Mouse (Mus musculus) cerebellum, postnatal 25 days (tissue): ENCODE results near the gene Sipa1.
A peak's percentile ranks its signal among the peaks of the same experiment; 100 is the strongest.

Experiments
- DNase-seq, 2 experiments: peaks; one replicate each; pipeline ENCODE4 v3.0.0; 2021; ENCODE audit warnings: mixed read lengths in 2 of 2

The Sipa1 gene

GRCm38 (mm10) chr19:5686437-5686836 is 22.9 kb upstream of the Sipa1 start:
- no peak for DNase-seq

GRCm38 (mm10) chr19:5685861-5686260 is 22.4 kb upstream of the Sipa1 start:
- no peak for DNase-seq

DNA sequence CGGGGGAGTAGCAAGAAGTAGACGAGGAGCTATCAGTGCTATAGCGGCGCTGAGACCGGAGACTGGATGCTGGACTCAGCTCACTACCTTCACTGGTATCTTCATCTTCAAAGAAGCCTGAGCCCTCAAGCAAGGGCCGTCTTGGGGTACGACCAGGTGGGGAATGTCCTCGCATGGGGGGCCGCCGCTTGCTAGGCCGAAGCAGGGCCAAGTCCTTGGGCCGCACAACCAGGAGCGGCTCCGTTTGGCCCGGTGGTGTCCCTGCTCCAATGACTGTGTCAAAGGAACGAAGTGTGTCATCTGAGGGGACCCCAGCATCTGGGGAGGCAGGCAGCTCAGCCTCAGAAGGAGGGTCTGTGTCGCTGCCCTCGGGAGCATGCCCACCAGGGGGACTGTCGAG is 21.9 kb upstream of the Sipa1 start:
- no peak for DNase-seq

DNA sequence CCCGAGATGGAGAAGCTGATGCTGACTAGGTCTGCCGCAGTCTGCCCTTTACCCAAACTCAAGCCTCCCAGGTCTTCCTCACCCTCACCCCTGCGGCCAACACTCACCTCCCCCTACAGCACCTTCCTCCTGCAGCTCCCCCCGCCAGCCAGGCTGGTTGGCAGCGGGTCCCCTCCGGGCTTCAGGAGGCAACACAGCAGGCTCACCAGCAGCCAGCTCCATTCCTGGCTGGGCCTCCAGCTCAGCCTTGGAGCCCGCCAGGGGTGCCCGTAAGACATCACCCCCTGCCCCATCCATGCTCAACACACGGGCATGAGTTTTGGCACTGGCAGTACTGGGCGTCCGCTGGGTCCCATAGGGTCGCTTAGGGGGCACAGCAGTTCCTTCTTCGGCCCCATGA is 21.5 kb upstream of the Sipa1 start:
- DNase-seq, result no peak

DNA sequence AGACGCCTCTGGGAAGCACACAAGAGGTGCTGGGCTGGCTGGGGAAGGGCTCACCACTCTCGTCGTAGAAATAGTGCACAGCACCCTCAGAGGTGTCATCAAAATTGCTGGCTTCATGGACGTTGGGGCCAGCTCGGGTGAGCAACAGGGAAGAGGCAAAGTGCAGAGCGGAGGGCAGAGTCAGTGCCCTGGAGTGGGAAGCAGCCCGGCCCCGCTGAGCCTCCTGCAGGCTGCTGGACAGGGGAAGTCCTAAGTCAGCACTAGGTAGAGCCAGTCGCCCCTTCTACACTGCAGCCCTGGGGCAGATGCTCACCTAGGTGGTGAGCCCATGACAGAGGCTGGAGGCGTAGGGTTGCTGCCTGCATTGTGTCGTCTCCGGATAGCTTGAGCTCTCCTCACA is 20.7 kb upstream of the Sipa1 start:
- no peak for DNase-seq

DNA sequence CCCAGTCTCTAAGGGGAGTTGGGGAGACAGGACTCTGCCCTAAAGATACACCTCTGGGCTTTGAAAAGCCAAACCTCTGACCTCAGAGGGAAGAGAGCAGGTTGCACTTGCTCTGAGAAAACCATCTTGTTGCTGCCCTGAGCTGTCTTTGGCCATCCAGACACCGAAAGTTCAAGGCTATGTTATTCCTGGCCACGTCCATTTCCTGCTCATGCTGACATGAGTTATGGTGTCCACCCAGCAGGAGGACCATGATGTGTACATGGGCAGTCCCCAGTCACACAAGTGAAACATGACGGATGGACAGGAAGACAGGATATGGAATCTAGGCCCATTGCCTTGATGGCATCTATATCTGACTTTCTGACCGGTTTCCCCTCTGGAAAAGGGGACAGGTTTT is 16.9 kb upstream of the Sipa1 start:
- no peak for DNase-seq

DNA sequence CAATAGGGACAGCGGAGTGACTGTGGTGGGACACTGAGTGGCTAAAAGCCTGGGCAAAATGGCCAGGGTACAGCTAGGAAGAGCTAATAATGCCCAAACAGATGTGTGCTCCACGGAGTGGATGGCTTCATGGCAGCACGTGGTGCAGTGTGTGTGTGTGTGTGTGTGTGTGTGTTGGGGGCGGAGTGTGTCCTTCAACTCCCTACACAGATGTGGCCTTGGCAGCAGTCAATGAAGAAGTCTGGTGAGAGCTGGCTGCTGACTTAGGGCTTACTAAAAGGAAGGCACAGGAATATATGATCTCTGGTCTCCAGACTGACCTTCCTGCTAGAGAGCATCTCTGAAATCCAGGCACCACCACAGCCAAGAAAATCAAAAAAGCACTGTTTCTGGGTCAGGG is 4.9 kb upstream of the Sipa1 start:
- no peak for DNase-seq

- peak in 1 of 2 experiments; percentile 43 for DNase-seq
These were observed 2.9 kb upstream of the Sipa1 start for GRCm38 (mm10) chr19:5666386-5666785.

GRCm38 (mm10) chr19:5665465-5665864 is 2.0 kb upstream of the Sipa1 start:
- DNase-seq, result no peak

DNA sequence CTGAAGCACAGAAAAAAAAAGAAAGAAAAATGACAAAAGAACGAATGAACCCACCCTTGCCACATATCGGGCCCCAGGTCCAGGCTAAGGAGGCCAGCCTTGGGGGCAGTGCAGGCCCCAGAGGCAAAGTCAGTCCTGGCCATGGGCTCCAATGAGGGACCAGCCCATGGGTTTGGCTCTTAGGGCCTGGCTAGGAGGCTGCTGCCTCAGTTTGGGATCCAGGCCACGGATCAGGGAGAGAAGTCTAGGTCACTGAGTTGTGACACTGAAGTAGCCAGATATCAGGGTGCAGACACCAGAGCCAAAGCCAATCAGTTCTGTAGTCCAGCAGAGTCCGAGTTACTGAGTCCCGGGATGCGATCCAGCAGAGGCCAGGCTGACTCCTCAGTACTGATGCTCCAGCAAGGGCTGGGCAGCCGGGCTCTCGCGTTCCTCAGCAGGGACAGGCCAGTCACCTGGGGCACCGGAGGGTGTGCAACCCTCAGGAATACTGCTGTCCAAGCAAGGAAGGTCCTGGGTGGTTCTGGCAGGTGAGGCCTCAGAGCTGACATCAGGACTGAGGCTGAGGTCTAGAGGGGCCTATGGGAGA is 1.3 kb upstream of the Sipa1 start:
- DNase-seq, result no peak

DNA sequence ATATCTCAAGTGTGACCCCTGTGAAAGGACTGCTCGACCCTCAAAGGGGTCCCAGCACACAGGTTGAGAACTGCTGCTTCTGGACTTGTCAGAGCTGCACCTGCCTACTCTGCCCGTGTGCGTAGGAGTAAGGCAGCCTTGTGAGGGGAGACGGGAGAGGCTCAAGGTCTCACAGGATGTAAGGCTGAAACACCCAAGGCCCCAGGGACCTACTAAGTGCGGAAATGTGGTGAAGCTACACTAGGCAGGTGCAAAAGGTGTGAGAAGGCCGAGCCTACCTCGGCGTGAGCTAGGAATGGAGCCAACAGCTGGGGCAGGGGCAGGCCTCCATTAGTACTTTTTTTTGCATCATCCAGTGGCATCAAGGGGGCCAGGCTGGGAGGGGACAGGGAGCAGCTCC is 1.2 kb downstream of the Sipa1 start:
- DNase-seq, result no peak

GRCm38 (mm10) chr19:5660942-5661751 is 2.4 kb downstream of the Sipa1 start:
- no peak for DNase-seq

DNA sequence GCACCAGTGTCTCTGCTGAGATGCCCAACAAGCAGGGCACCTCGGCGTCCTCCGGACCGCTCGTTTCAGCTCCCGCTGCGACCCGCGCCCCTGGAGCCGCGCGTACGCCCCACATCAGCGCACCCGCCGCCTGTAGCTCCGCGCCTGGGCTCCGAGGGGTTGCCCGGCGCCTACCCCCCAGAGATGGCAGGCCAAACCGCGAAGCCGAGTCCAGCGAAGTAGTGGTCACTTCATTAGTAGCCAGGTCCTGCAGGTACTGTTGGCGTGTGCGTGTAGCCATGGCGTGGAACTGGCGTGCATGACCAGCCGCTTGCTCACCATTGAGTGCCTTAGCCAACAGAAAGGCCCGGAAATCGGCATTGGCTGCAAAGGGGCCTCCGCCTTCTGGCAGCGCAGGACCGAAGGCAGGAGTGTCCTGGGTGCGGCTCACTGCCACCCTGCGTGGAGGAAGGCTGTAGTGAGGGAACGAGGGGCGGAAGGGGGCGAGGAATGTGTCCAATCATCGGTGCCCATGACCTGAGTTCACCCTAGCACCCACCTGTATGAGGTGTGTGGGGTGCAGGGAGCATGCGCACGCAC is 8.7 kb downstream of the Sipa1 start:
- no peak for DNase-seq

- DNase-seq, result no peak
These were observed 9.4 kb downstream of the Sipa1 start for GRCm38 (mm10) chr19:5653969-5654719.

DNA sequence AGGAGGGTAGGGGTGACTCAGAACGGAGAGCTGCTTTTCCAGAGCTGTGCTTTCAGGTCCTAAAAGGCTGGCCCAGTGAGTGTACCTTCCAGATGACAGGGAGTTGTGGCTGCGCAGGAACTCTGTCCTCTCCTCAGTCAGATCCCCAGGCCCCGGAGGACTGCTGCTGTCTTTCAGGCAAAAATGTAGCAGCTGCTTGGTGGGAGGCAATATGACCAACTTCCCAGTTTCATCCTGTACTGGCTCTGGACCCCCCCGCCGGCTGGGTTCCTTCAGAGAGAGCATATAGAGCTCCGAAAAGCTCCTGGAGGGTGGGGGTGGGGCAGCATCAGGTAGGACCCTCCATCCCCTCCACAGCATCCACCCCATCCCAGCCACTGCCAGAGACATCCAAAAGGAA is 10.9 kb downstream of the Sipa1 start:
- no peak for DNase-seq

DNA sequence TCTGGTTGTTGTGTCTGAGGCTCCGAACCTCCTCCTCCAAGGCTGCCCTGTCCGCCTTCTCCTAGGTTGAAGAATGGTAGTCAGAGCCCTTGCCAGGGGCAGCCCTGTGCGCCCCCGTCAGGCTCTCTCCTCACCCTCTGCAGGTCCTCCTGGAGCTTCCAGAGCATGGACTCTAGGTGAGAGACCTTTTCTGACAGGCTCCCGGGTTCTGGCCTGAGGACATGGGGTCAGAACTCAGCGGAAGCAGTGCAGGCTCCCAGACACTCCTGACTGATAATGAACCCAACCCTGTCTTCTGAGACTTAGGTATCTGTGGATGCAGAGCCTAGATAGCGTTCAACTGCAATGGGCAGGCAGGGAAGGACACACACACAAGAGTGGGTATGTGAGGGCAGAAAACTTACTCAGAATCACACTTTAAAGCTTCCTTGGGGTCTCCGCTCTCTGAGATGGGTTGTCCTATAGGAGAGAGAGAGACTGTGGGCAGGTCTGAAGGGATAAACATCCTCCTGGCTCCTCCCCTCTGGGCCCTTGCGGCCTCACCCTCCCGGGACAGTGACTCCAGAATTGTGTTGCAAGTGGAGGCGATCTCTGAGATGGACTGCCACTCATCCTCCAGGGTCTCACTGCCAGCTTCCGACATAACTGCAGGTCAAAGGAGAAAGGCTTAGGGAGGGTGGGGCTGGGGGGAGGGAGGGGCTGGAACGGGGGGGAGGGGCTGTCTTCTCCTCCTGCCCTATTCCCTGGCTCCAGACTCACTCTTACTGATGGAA is 11.8 kb downstream of the Sipa1 start:
- DNase-seq, result peak in 1 of 2 experiments; percentile 1

- no peak for DNase-seq
These were observed 14.2 kb downstream of the Sipa1 start for GRCm38 (mm10) chr19:5649298-5649741.

GRCm38 (mm10) chr19:5648401-5649297 is 14.9 kb downstream of the Sipa1 start:
- DNase-seq, result peak; percentile 70 to 77

- no peak for DNase-seq
These were observed 15.7 kb downstream of the Sipa1 start for GRCm38 (mm10) chr19:5647791-5648190.

GRCm38 (mm10) chr19:5646731-5647330 is 16.7 kb downstream of the Sipa1 start:
- DNase-seq, result no peak

DNA sequence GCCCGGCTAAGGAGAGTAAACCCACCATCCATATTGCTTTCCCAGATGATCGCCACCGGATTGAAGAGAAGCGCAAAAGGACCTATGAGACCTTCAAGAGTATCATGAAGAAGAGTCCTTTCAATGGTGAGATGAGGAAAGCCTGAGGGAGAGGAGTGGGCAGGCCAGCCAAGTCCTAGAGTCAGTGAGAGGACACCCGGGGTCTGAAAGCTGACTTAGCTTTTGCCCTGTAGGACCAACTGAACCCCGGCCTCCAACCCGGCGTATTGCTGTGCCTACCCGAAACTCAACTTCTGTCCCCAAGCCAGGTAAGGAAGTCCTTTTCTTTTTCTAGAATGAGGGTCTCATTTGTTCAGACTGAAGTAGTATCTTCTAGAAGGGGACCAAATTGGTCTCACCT is 18.2 kb downstream of the Sipa1 start:
- DNase-seq, result no peak
